Mouse (Mus musculus): ENCODE data around the gene Spata32. TPM values are rescaled to one million over a fixed set of nuclear protein-coding genes. Genes with fewer than 3 reads are reported as not detected.

Spata32 gene
- polyA plus RNA-seq (2014; fragmentation: Nextera tagmentation; extraction: Ambion mirVana): not detected in 2 replicates

DNA sequence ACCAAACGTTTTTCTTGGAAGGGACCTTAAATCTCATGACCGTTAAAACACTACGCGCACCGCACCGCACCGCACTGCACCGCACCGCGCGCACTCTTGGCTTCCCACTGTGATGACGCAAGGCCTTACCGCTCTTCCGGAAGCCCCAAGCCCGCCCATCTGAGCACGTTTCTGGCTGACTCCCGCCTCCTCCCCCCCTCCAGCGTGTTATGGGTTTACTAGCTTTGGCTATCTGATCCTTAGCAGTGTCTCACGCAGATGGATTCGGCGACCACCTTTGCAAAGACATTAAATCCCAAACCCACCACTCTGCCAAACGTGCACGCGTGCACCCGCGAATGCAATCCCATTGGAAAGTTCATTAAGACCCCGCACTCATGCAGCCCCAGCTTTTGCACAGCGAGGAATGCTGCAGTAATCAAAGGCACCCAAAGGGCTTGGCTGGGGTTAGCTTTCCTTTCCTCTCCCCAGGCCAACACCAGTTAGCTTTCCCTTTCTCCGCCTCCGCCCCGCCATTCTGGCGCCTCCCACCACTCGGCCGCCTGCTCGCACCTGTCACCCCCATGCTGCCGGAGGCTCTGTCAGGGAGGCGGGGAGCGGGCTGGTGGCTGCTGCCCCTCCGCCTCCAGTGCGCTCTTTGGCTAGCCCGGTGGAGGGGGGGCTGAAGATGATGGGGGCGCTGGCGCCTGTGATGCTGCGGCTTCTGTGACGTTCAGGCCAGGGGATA is at the start of gene Spata32:
Gene Spata32, minus strand, starts transcription at position 643 of the 727 bp plus-strand sequence.
- Histone ChIP-seq H3K4me3 (ENCODE audit: low read depth, low read length) (peak within 1 kb of the TSS; percentile 33), H3K9ac (ENCODE audit: low read length) (peak within 1 kb of the TSS; percentile 5; the same call in 1 of the 2 replicates), H3K9me3 (ENCODE audit: control insufficient read depth, low read length) (no peaks in the 10 kb centered on the region), H3K27me3 (replicated peaks; ENCODE audit: control insufficient read depth, insufficient read depth, low read length) (no peaks in the 10 kb centered on the region), H3K4me1 (replicated peaks; ENCODE audit: control insufficient read depth, insufficient read depth, low read length) (no peaks in the 10 kb centered on the region), H3K27ac (ENCODE audit: low read depth) (no peak within 1 kb of the TSS), H3K4me2 (ENCODE audit: low read length) (peak within 1 kb of the TSS; percentile 64), H3K36me3 (ENCODE audit: control insufficient read depth, insufficient read depth, low read length) (peaks cover 19% of the 10 kb centered on the region)
- peak; percentile 78 for DNase-seq (ENCODE audit: low spot score)
- under 1% methylated on average over 45 of the region's 45 CpGs for WGBS
- peak; percentile 65 for ATAC-seq (replicated peaks; ENCODE audit: low FRiP score, low TSS enrichment, low read depth)

DNA sequence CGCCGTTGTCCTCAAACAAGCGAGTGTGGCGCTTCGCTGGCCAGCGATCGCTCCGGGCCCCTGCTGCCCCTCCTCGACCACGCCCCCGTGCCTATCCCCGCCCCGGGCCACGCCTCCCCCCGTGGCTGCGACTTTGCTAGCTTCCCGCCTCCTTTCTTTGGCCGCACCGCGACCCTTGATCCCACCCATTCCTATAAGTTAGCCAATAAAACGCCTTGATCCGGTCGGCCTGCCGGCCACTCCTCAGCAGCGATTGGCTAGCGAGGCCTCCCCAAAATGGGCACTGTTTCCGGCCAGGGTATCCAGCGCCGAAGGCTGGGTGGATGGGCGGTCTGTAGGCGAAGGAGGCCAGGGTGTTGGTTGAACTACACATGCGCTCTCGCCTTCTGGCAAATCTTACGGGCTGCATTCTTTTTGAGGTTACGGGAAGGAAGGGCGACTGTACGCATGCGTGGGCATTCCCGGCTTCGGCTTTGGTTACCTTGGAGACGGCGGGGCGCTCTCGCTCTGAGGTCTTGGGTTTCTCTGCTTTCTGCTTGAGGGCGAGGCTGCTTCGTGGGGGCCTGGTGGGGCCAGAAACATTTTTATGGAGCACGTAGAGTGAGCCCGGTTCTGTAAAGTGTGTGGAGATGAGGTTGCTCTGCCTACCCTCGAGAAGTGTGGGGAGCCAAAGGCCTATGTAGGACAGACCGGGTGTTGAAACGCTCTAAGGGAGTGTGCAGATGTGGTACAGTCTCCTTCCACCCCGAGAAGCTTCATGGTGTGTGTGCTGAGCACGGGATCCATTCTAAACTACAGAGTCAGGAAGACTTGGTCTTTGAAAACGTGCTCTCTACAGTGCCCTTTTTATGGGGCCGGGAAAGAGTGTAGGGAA is 49.4 kb upstream of the Spata32 start, which contains the start of gene Map3k14:
Gene Map3k14, minus strand, starts transcription at position 127 of the 874 bp plus-strand sequence.
- no peaks in the 10 kb centered on the region for H3K27me3 ChIP-seq (replicated peaks; ENCODE audit: control insufficient read depth, insufficient read depth, low read length)
- H3K4me1 ChIP-seq (replicated peaks; ENCODE audit: control insufficient read depth, insufficient read depth, low read length): peaks cover 36% of the 10 kb centered on the region
- WGBS: under 1% methylated on average over 55 of the region's 55 CpGs
- H3K9ac ChIP-seq (ENCODE audit: low read length): peak within 1 kb of the TSS; percentile 70
- ATAC-seq (replicated peaks; ENCODE audit: low FRiP score, low TSS enrichment, low read depth): peak; percentile 99
- H3K27ac ChIP-seq (ENCODE audit: low read depth): peak within 1 kb of the TSS; percentile 81
- no peaks in the 10 kb centered on the region for H3K9me3 ChIP-seq (ENCODE audit: control insufficient read depth, low read length)
- no peaks in the 10 kb centered on the region for H3K36me3 ChIP-seq (ENCODE audit: control insufficient read depth, insufficient read depth, low read length)
- peak; percentile 100 for DNase-seq (ENCODE audit: low spot score)
- H3K4me3 ChIP-seq (ENCODE audit: low read depth, low read length): peak within 1 kb of the TSS; percentile 70
- peak within 1 kb of the TSS; percentile 81 for H3K4me2 ChIP-seq (ENCODE audit: low read length)

DNA sequence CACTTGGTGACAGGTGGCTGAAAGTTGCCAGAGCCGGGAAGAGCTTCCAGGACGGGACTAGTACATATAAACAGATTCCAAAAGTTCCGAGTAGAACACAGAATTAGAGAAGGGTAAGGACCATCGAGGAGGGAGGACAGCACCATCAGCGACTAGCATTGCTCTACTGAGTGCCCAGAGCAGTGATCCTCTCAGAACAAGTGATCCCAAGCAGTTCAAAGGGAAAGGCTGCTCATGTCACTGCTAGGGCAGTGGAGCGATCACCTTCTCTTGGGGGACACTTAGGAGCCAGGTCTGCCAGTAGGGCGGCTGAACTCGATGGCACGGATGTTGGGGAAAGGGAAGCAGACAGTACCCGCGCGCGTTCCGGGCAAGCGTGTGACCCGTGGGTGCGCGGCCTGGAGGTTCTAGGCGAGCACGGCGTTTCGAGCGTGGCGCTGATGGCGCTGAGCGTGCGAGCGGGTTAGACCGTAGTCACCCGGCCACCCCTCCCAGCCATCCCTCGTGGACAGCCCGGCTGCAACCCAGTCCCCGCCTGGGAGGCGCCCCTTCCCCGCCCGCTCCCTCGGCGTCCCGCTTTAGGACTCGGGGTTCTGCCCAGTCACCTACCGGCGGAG is 48.6 kb upstream of the Spata32 start:
- H3K4me1 ChIP-seq (replicated peaks; ENCODE audit: control insufficient read depth, insufficient read depth, low read length): peaks cover 42% of the 10 kb centered on the region
- H3K27ac ChIP-seq (ENCODE audit: low read depth): peak overlapping the region; percentile 81
- H3K4me2 ChIP-seq (ENCODE audit: low read length): peak overlapping the region; percentile 81
- peak overlapping the region; percentile 70 for H3K4me3 ChIP-seq (ENCODE audit: low read depth, low read length)
- no peaks in the 10 kb centered on the region for H3K27me3 ChIP-seq (replicated peaks; ENCODE audit: control insufficient read depth, insufficient read depth, low read length)
- peak overlapping the region; percentile 70 for H3K9ac ChIP-seq (ENCODE audit: low read length)
- no peaks in the 10 kb centered on the region for H3K36me3 ChIP-seq (ENCODE audit: control insufficient read depth, insufficient read depth, low read length)
- H3K9me3 ChIP-seq (ENCODE audit: control insufficient read depth, low read length): no peaks in the 10 kb centered on the region
- DNase-seq (ENCODE audit: low spot score) (no peak), ATAC-seq (replicated peaks; ENCODE audit: low FRiP score, low TSS enrichment, low read depth) (peak; percentile 67)
- WGBS: under 1% methylated on average over 42 of the region's 42 CpGs

DNA sequence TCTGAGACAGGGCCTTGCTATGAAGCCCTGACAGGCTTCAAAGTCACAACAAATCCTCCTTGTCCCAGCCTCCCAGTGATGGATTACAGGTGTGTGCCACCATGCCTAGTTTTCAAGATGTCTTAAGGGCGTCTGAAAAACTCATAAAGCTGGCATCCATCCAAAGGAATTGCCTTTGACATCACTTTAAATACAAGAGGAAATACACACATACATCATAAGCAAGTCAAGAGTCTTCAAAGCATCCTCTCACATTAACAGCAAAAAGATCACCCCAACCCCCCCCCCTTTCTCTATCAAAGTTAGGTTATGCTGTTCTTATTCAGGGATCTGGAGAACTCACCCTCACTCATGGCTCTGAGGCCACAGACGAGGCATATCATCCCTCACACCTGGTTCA is 47.6 kb upstream of the Spata32 start:
- H3K4me1 ChIP-seq (replicated peaks; ENCODE audit: control insufficient read depth, insufficient read depth, low read length): peaks cover 43% of the 10 kb centered on the region
- ATAC-seq (replicated peaks; ENCODE audit: low FRiP score, low TSS enrichment, low read depth) (no peak), DNase-seq (ENCODE audit: low spot score) (no peak)
- no peak overlapping the region for H3K4me3 ChIP-seq (ENCODE audit: low read depth, low read length)
- WGBS: 57% methylated on average over 2 of the region's 2 CpGs
- H3K36me3 ChIP-seq (ENCODE audit: control insufficient read depth, insufficient read depth, low read length): no peaks in the 10 kb centered on the region
- no peak overlapping the region for H3K9ac ChIP-seq (ENCODE audit: low read length)
- H3K27me3 ChIP-seq (replicated peaks; ENCODE audit: control insufficient read depth, insufficient read depth, low read length): no peaks in the 10 kb centered on the region
- H3K27ac ChIP-seq (ENCODE audit: low read depth): no peak overlapping the region
- peak overlapping the region; percentile 81 for H3K4me2 ChIP-seq (ENCODE audit: low read length)
- H3K9me3 ChIP-seq (ENCODE audit: control insufficient read depth, low read length): no peaks in the 10 kb centered on the region

DNA sequence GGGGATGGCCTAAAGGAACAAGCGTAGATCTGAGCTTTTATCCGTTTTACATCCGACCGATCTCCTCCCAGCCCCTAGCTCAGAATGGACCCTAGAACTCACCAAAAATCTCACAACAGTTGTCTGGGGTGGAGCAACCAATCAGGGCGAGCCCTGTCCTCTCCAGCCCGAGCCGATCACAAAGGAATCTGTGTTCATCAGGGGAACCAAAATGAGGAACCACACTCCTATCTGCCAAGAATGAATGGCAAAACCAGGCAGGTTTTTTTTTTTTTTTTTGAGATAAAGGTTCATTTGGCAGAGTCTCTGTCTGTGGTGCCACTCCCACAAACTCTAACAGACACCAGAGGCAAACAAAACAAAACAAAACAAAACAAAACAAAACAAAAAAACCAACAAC is 47.0 kb upstream of the Spata32 start:
- Histone ChIP-seq H3K9me3 (ENCODE audit: control insufficient read depth, low read length) (no peaks in the 10 kb centered on the region), H3K27me3 (replicated peaks; ENCODE audit: control insufficient read depth, insufficient read depth, low read length) (no peaks in the 10 kb centered on the region), H3K36me3 (ENCODE audit: control insufficient read depth, insufficient read depth, low read length) (no peaks in the 10 kb centered on the region), H3K9ac (ENCODE audit: low read length) (no peak overlapping the region), H3K4me1 (replicated peaks; ENCODE audit: control insufficient read depth, insufficient read depth, low read length) (peaks cover 43% of the 10 kb centered on the region), H3K4me2 (ENCODE audit: low read length) (no peak overlapping the region), H3K4me3 (ENCODE audit: low read depth, low read length) (no peak overlapping the region), H3K27ac (ENCODE audit: low read depth) (no peak overlapping the region)
- no peak for DNase-seq (ENCODE audit: low spot score)
- WGBS: 71% methylated on average over 7 of the region's 7 CpGs
- ATAC-seq (replicated peaks; ENCODE audit: low FRiP score, low TSS enrichment, low read depth): no peak

DNA sequence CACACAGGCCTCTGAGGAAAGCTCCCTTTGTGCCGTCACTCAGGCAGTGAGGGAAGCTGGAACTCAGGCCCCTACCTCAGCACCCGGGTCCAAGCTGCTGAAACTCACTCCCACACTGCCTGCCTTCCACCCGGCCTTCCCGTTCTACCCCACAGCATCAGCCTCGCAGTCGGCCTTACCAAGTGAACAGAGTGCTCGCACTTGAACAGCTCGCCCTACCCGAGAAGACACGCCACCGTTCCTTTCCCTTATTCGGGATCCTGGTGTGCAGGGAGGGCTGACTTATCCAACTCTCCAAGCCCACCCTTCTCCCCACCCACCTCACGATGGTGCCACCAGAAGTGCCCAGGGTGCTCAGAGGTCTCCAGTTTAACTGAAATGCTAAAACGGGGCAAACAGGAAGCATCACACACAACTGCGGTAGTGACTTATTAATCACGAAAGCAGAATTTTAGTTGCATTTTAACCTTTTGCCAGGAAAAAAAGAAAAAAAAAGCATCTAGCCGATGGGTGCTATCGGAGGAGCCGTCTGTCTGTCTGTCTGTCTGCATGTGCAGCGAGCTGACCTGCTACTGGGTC is 46.3 kb upstream of the Spata32 start:
- H3K4me3 ChIP-seq (ENCODE audit: low read depth, low read length): no peak overlapping the region
- no peak overlapping the region for H3K4me2 ChIP-seq (ENCODE audit: low read length)
- 0 out of 2 replicates have a peak overlapping the region, but pooled peaks have one; percentile 2 for H3K9ac ChIP-seq (ENCODE audit: low read length)
- no peaks in the 10 kb centered on the region for H3K27me3 ChIP-seq (replicated peaks; ENCODE audit: control insufficient read depth, insufficient read depth, low read length)
- H3K4me1 ChIP-seq (replicated peaks; ENCODE audit: control insufficient read depth, insufficient read depth, low read length): peaks cover 43% of the 10 kb centered on the region
- H3K9me3 ChIP-seq (ENCODE audit: control insufficient read depth, low read length): no peaks in the 10 kb centered on the region
- no peaks in the 10 kb centered on the region for H3K36me3 ChIP-seq (ENCODE audit: control insufficient read depth, insufficient read depth, low read length)
- no peak for ATAC-seq (replicated peaks; ENCODE audit: low FRiP score, low TSS enrichment, low read depth)
- WGBS: 87% methylated on average over 20 of the region's 20 CpGs
- H3K27ac ChIP-seq (ENCODE audit: low read depth): no peak overlapping the region
- no peak for DNase-seq (ENCODE audit: low spot score)

DNA sequence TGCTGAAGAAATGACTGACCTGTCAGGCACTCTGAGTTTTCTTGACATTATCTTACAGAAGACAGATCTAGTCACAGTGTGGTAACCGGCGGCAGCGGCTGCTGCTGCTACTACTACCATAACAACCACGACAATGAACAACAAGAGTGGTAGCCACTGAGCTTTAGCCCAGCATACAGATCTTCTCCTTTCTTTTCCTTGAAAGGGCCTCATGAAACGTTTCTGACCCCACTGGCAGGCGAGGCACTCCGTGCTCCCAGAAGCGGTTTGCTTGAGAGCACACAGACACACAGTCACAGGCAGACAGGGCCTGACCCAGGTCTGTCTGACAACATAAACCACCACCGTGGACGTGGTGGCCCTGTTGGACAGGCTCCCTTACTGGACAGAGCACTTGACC is 45.3 kb upstream of the Spata32 start:
- no peak overlapping the region for H3K4me2 ChIP-seq (ENCODE audit: low read length)
- no peak for DNase-seq (ENCODE audit: low spot score)
- H3K4me1 ChIP-seq (replicated peaks; ENCODE audit: control insufficient read depth, insufficient read depth, low read length): peaks cover 41% of the 10 kb centered on the region
- 41% methylated on average over 10 of the region's 10 CpGs for WGBS
- H3K27ac ChIP-seq (ENCODE audit: low read depth): no peak overlapping the region
- no peaks in the 10 kb centered on the region for H3K27me3 ChIP-seq (replicated peaks; ENCODE audit: control insufficient read depth, insufficient read depth, low read length)
- no peak for ATAC-seq (replicated peaks; ENCODE audit: low FRiP score, low TSS enrichment, low read depth)
- H3K36me3 ChIP-seq (ENCODE audit: control insufficient read depth, insufficient read depth, low read length): no peaks in the 10 kb centered on the region
- H3K9ac ChIP-seq (ENCODE audit: low read length): no peak overlapping the region; the same call in 1 of the 2 replicates
- no peak overlapping the region for H3K4me3 ChIP-seq (ENCODE audit: low read depth, low read length)
- no peaks in the 10 kb centered on the region for H3K9me3 ChIP-seq (ENCODE audit: control insufficient read depth, low read length)

Measured in intestine, embryonic 14.5 days (tissue).